Mouse (Mus musculus) embryonic fibroblast, embryonic 13.5 days (primary cell): ENCODE data around the gene Fancm.
"Not testable (repeated sequence)": the region's sequence is repeated elsewhere in the genome, so short reads cannot be mapped to it uniquely, and the experiment has no call there.

Experiments
- CTCF ChIP-seq: IDR thresholded peaks from 2 replicates; pipeline ENCODE4 v1.5.1; 2011; ENCODE audit warnings: mild to moderate bottlenecking, control low read depth, low read length, moderate library complexity, borderline replicate concordance; ENCODE audit not compliant: insufficient read depth
- POLR2A ChIP-seq: IDR thresholded peaks from 2 replicates; pipeline ENCODE4 v1.6.1; 2011; ENCODE audit warnings: low read depth, mild to moderate bottlenecking, control low read depth, low read length, moderate library complexity

DNA sequence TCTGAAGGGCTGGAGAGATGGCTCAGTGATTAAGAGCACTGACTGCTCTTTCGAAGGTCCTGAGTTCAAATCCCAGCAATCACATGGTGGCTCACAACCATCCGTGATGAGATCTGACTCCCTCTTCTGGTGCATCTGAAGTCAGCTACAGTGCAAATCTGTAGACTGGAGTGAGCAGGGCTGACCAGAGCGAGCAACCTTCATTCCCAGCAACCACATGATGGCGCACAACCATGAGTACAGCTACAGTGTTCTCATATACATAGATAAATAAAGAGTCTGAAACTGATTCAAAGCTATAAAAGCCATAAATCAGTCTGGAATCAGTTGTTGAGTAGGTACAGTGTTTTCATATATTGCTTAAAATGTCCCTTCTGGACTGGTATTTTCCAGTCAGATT lies 60.7 kb downstream of the Fancm start:
- TF ChIP-seq CTCF, POLR2A: not testable (repeated sequence)
